Mouse (Mus musculus) spleen, embryonic (tissue): Measurements from ENCODE around the gene Uba1.
"Not testable (repeated sequence)": the region's sequence is repeated elsewhere in the genome, so short reads cannot be mapped to it uniquely, and the experiment has no call there.

ENCODE experiments used
- CTCF ChIA-PET: fragments of 350-600 bp; sonication (Branson Sonifier 250); formaldehyde crosslinking; loops from one replicate; lab custom pipeline; 2022; lab: Charles Lee

The Uba1 gene

DNA sequence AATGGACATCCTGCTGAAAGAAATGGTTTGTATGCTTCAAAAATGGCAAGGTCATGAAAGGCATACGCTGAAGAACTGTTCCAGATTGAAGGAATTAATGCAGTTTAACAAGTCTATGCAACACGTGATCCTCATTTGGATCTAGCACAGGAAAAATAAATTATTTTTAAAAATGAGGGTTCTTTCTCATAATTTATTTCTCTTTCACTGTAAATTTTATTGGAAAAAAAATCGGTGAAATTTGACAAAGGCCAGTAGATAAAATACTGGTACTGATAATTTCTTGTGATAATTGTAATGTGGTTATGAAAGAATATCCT is 46.9 kb downstream of the Uba1 start:
- CTCF ChIA-PET, result no interaction called here

DNA sequence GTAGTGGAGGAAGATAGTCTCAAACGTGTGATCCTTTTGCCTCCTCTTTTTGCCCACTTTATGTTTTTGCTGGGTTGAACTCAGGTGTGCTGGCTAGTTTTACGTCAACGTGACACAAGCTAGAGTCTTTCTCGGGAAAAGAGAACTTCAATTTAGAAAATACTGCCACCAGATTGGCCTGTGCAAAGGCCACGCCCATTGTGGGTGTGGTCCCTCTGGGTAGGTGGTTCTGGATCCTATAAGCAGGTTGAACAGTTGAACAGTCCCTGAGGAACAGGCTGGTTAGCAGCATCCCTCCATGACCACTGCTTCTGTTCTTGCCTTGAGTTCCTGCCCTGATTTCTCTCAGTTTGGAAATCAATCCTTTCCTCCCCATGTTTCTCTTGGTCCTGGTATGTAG is 70.6 kb downstream of the Uba1 start:
- CTCF ChIA-PET, result no interaction called here

DNA sequence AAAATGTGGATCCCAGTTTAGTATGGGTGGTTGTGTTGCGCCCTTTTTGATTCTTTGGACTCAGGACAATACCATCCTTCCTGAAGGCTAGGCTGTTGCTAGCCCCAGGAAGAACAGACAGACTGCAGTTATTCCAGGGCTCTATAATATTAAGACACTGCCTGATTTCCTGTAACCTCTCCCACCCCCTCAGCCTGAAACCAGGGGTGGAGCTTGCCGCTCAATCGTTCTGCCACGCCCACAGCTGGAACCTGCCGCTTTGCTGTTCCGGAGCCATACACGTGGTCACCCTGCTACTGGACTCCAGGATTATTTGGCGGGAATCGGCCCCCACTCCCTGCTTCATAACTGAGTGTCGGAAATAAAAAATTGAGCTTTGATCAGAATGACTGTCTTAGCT is 71.9 kb downstream of the Uba1 start:
- CTCF ChIA-PET, result not testable (repeated sequence)
